Mouse (Mus musculus) neural tube, embryonic 13.5 days (tissue): ENCODE measurements around the gene Hist1h2ba. TPM values are rescaled to one million over a fixed set of nuclear protein-coding genes. Genes with fewer than 3 reads are reported as not detected.

ENCODE experiments used
- ATAC-seq: fragments of 200-750 bp; cut with Nextera tagmentation; 2 replicates; pipeline ENCODE4 v1.8.0; 2017; ENCODE audit warnings: low read depth, mild to moderate bottlenecking, moderate TSS enrichment, moderate library complexity
- H3K27ac ChIP-seq: fragments of 300-500 bp; sonication (generic); replicated peaks from 2 replicates; pipeline ENCODE4 v1.5.1; 2015; ENCODE audit warnings: moderate library complexity, mild to moderate bottlenecking, inconsistent platforms
- H3K27me3 ChIP-seq: fragments of 300-500 bp; sonication (generic); 2 replicates; pipeline ENCODE4 v1.6.1; 2015; ENCODE audit warnings: mild to moderate bottlenecking, inconsistent platforms
- H3K36me3 ChIP-seq: fragments of 300-500 bp; sonication (generic); 2 replicates; pipeline ENCODE4 v1.6.1; 2015; ENCODE audit warnings: mild to moderate bottlenecking, inconsistent platforms
- H3K4me1 ChIP-seq: fragments of 300-500 bp; sonication (generic); replicated peaks from 2 replicates; pipeline ENCODE4 v1.6.1; 2015; ENCODE audit warnings: inconsistent platforms
- H3K4me2 ChIP-seq: fragments of 300-500 bp; sonication (generic); 2 replicates; pipeline ENCODE4 v1.6.1; 2015; ENCODE audit warnings: inconsistent platforms, mild to moderate bottlenecking, moderate library complexity
- H3K4me3 ChIP-seq: fragments of 300-500 bp; sonication (generic); 2 replicates; pipeline ENCODE4 v1.5.1; 2015; ENCODE audit warnings: mild to moderate bottlenecking, inconsistent platforms
- H3K9ac ChIP-seq: fragments of 300-500 bp; sonication (generic); 2 replicates; pipeline ENCODE4 v1.6.1; 2015; ENCODE audit warnings: moderate library complexity, mild to moderate bottlenecking, inconsistent platforms
- H3K9me3 ChIP-seq: fragments of 300-500 bp; sonication (generic); 2 replicates; pipeline ENCODE4 v1.6.1; 2016; ENCODE audit warnings: inconsistent platforms
- WGBS: fragments of 180-500 bp; shearing (Covaris S2); methylation state at CpG from one replicate; pipeline ENCODE4 v1.1.7; 2015; 5-methylcytosine and 5-hydroxymethylcytosine counted together
- microRNA-seq: library from miRNA; unstranded; fragments of <30 nt; microRNA quantifications from one replicate; pipeline ENCODE4, GENCODE M21; 2016
- polyA plus RNA-seq: library from polyadenylated mRNA; unstranded; fragments of >200 nt; fragmentation: Nextera tagmentation; extraction: Ambion mirVana; gene quantifications from 2 replicates; pipeline ENCODE4 v1.2.1, GENCODE M21; 2015

Gene Hist1h2ba
- polyA plus RNA-seq, 1 experiment from 2014 or later, result not detected

DNA sequence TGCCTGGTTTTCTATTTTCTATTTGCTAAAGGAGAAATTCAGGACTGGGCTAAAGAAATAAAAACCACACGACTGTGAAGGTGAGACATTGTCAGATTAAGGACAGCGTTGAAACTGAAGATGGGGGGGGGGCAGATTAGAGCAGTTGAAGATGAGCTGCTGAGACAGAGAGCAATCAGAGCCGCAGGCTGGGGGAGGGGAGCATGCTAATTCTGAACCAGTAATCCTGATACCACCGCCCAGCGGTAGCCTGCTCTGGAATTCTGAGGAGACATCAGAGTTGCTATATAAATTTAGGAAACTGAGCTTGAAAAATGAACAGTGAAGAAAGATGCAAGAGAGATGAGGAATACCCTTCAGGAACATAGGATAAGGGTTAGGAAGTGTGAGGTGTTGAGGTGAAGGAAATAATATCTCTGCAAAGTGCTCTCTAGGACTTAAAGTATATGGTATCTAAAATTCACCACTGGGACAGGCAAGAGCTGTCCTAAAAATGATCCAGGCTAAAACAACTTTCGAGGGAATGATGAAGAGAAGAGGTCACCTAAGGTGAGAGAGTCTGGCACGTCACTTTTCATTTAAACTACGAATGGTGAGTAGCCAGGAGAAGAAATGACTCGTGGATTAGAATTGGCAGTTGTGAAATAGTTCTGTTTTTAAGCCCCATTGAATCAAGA lies 41.2 kb downstream of the Hist1h2ba start:
- no peak overlapping the region for H3K4me3 ChIP-seq
- H3K4me2 ChIP-seq, result no peak overlapping the region
- no peak overlapping the region for H3K27ac ChIP-seq
- no peaks in the 10 kb centered on the region for H3K36me3 ChIP-seq
- H3K9me3 ChIP-seq, result no peaks in the 10 kb centered on the region
- peaks cover 8% of the 10 kb centered on the region; the same call in 1 of the 2 replicates for H3K4me1 ChIP-seq
- WGBS, result 24% methylated on average over 9 of the region's 9 CpGs
- ATAC-seq, result no peak
- H3K27me3 ChIP-seq, result no peaks in the 10 kb centered on the region
- H3K9ac ChIP-seq, result no peak overlapping the region

- Histone ChIP-seq H3K9ac (no peak overlapping the region), H3K9me3 (no peaks in the 10 kb centered on the region), H3K36me3 (no peaks in the 10 kb centered on the region), H3K4me3 (no peak overlapping the region), H3K27me3 (no peaks in the 10 kb centered on the region), H3K4me1 (peaks cover 8% of the 10 kb centered on the region; the same call in 1 of the 2 replicates), H3K4me2 (no peak overlapping the region), H3K27ac (no peak overlapping the region)
- WGBS, result 61% methylated on average over 6 of the region's 6 CpGs
- ATAC-seq, result no peak
Observed at GRCm38 (mm10) chr13:23889011-23889605, 44.8 kb downstream of the Hist1h2ba start.

GRCm38 (mm10) chr13:23887026-23887725 lies 46.8 kb downstream of the Hist1h2ba start:
- 84% methylated on average over 3 of the region's 3 CpGs for WGBS
- H3K4me3 ChIP-seq, result no peak overlapping the region

DNA sequence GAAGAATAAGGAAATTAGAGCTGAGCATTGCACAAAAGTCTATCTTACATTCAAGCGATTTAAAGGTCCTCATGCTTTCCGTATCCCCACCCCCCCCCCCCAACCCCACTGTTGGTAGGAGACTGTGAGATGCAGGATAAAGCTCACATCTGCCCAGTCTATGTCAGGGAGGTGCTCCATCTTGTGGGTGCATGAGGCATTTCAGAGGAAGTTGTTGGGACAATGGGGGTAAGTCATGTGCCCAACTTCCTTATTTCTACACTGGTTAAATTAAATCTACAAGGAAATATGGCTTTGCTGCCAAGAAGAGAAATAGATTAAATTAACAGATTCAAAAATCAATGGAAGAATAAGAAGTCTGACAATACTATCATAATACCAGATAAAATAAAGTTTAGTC lies 48.4 kb downstream of the Hist1h2ba start:
- Histone ChIP-seq H3K36me3 (no peaks in the 10 kb centered on the region), H3K9me3 (no peaks in the 10 kb centered on the region), H3K4me3 (no peak overlapping the region), H3K4me1 (no peaks in the 10 kb centered on the region), H3K9ac (no peak overlapping the region), H3K27ac (no peak overlapping the region), H3K27me3 (no peaks in the 10 kb centered on the region), H3K4me2 (no peak overlapping the region)
- 51% methylated on average over 2 of the region's 2 CpGs for WGBS
- no peak for ATAC-seq

More at GRCm38 (mm10) chr13:23887026-23887725, 46.8 kb downstream of the Hist1h2ba start:
- Histone ChIP-seq H3K4me2 (no peak overlapping the region), H3K27me3 (no peaks in the 10 kb centered on the region), H3K9ac (no peak overlapping the region), H3K9me3 (no peaks in the 10 kb centered on the region), H3K36me3 (no peaks in the 10 kb centered on the region), H3K27ac (no peak overlapping the region), H3K4me1 (no peaks in the 10 kb centered on the region)
- no peak for ATAC-seq

Small RNA genes lying within 50 kb of the gene (microRNA-seq; reads per million reads assigned to microRNA genes)
- not detected for gene Gm44344

Other genes with a start within 250 kb of the Hist1h2ba start
- gene Hist1h2bc, start 250.0 kb downstream of the Hist1h2ba start, polyA plus RNA-seq, result 25.7 and 28.2 TPM in 2 replicates
- not detected in 2 replicates for gene Hist1h1t, start 238.3 kb downstream of the Hist1h2ba start, polyA plus RNA-seq
- gene Hist1h4c, start 235.7 kb downstream of the Hist1h2ba start, polyA plus RNA-seq, result 2.3 and 2.5 TPM in 2 replicates
- 3.7 and 4.0 TPM in 2 replicates for gene Hfe, start 223.3 kb downstream of the Hist1h2ba start, polyA plus RNA-seq
- gene Hist1h1c, start 195.3 kb downstream of the Hist1h2ba start, polyA plus RNA-seq, result 12.5 and 13.1 TPM in 2 replicates
- gene Hist1h3c, start 188.6 kb downstream of the Hist1h2ba start, polyA plus RNA-seq, result 1.5 and 2.7 TPM in 2 replicates
- not detected in 2 replicates for gene Hist1h2bb, start 187.4 kb downstream of the Hist1h2ba start, polyA plus RNA-seq
- 5.1 and 9.7 TPM in 2 replicates for gene Hist1h2ab, start 183.0 kb downstream of the Hist1h2ba start, polyA plus RNA-seq
- gene Hist1h3b, start 181.9 kb downstream of the Hist1h2ba start, polyA plus RNA-seq, result 0.96 and 2.3 TPM in 2 replicates
- gene Hist1h4b, start 177.1 kb downstream of the Hist1h2ba start, polyA plus RNA-seq, result 2.3 TPM in 1 of 2 replicates, not detected in the other
- gene Hist1h4a, start 172.9 kb downstream of the Hist1h2ba start, polyA plus RNA-seq, result 1.1 TPM in 1 of 2 replicates, not detected in the other
- gene Hist1h3a, start 171.8 kb downstream of the Hist1h2ba start, polyA plus RNA-seq, result 1.1 and 1.5 TPM in 2 replicates
- not detected in 2 replicates for gene Hist1h1a, start 170.5 kb downstream of the Hist1h2ba start, polyA plus RNA-seq
- gene Trim38, start 164.2 kb downstream of the Hist1h2ba start, polyA plus RNA-seq, result not detected in 2 replicates
- gene Slc17a2, start 127.2 kb downstream of the Hist1h2ba start, polyA plus RNA-seq, result not detected in 2 replicates
- not detected in 2 replicates for gene Slc17a3, start 94.7 kb downstream of the Hist1h2ba start, polyA plus RNA-seq
- gene Slc17a1, start 66.4 kb downstream of the Hist1h2ba start, polyA plus RNA-seq, result not detected in 2 replicates
- gene Slc17a4, start 19.1 kb downstream of the Hist1h2ba start, polyA plus RNA-seq, result 0.08 and 0.13 TPM in 2 replicates
- gene Hist1h2aa, start 306 bp upstream of the Hist1h2ba start, polyA plus RNA-seq, result not detected in 2 replicates
- 0.34 and 0.59 TPM in 2 replicates for gene Scgn, start 57.1 kb upstream of the Hist1h2ba start, polyA plus RNA-seq